Mouse (Mus musculus) ES-CJ7 (cell line): ENCODE results near the gene Traf3.

ENCODE experiments used
- DNase-seq: peaks from one replicate; pipeline ENCODE4 v3.0.0; 2011; ENCODE audit warnings: low read depth, low spot score

Traf3 gene

DNA sequence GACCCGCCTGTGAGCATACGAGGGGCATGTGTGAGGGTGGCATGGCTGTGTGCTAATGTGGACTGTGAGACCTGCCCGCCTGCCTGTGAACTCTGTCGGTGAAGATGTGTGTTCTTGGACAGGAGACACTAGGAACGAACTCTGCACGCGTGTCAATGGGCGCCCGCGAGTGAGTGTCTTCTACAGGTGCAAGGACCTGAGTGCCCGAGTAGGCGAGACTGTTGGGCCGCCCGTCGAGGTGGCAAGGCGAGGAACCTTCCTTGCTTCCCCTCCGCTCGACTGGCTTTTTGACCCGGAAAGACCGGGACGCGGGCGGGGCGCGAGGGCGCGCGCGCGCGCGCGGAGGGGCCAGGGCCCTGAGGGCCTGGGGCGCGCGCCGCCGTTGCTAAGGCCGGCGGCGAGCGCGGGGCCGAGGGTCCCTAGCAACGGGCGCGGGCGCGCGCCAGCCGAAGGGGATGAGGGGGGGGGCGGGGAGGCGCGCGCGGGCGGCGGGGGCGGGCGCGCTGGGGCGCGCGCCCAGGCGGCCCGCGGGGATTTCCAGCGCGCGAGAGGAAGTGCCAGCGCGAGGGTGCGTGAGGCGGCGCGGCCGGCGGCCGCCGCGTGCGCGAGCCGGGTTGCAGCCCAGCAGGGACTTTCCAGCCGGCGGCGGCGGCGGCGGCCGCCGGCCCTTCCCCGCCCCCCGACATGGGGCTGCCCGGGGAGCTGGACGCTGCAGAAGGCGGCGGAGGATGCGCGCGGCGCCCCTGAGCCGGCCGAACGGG lies at the start of gene Traf3:
Traf3 (plus strand) TSS at position 540 of the 761 bp plus-strand sequence.
- DNase-seq, result peak; percentile 65

DNA sequence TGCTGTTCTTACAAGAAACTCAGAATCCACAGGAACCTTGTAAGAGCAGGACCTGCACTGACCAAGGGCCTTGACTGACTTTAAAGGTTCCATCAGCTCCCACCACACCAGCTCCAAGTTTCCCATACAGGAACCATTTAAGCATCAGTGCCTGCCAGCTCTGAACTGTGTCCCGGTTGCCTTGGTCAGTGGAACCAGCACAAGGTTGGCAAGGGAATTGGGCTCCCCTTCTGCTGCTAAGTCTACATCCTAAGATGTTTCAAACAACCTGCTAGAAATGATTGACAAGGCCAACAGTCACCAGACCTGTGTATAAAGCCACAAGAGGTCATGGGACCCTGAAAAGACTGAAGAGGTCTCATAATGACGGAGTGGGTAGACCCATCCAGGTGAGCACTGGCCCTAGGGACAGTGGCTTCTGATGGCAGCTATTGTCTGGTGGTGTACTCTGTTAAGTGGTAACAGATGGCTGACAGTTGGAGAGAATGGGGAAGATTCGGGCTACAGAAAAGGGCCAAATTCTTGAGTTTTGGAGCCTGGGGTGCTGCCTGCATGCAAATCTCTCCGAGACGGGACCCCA lies 46.6 kb upstream of the Traf3 start:
- no peak for DNase-seq

DNA sequence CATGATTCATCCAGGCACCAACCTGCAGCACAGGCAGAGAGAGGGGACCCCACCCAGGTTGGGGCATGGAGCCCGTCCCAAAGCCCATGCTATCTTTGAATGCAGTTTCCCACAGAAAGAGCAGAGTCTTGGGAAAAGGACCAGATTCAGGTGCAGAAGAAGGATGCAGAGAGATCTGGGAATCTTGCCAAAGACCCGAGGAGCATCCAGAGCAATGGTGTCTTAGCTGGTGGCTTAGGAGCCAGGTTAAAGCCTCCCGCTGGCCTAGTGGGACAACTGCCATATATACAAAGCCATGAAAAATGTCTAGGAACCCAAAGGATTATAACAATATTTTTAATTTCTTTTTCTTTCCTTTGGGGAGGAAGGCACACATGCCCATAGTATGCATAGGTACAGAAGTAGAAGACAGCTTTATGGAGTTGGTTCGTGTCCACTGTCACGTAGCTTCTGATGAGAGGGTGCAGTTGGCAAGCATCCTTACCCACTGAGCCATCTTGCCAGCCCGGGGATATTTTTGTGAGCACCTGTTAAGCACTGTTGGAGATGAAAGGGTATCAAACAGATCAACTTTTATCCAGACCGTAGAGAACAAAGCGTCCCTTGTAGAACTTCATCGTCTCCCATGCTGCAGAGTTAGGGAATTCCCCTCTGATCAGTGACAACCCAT lies 45.1 kb upstream of the Traf3 start:
- no peak for DNase-seq

DNA sequence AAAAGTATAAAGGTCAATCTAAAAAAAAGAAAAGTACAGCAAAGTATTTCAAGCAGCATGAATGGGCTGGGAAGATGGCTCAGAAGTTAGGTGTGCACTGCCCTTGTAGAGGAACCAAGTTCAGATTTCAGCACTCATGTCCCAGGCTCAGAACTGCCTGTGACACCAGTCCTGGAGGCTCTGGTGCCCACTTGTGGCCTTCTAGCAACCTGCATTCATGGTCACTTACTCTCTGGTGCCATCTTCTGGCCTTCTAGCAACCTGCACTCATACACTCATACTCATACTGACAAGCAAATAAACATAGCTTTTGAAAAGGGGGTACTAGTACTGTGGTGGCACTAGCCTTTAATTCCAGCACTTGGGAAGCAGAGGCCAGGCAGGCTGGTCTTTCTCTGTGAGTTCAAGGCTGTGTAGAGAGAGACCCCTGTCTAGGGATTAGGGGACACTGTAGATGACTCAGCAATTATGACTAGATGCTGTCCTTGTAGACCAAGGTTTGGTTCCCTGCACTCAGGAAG lies 43.8 kb upstream of the Traf3 start:
- DNase-seq, result peak; percentile 78

DNA sequence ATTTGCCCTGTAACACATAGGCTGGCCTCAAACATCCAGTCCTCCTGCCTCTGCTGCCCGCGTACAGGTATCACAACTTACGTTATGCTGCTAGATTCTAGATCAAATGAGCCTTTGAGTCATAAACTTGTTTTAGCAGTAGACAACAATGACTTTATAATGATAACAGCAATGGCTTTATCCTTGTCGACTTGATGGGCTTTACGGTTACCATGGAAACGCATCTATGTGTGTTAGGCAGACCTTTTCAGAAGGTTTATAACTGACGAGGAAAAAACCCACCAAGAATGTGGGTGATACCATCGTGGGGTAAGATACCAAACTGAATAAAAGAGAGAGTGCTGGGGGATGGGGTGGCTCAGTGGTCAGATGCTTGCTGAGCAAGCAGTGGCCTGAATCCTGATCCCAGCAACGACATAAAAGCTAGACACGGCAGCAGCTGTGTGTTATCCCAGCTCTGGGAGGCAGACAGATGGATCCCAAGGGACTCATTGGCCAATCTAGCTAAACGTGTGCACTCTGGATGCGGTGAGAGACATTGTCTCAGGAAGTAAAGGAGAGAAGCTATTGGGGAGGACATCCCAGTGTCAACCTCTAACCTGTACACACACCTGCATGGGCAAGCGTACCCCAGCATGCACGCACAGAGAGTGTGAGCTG lies 41.4 kb upstream of the Traf3 start:
- DNase-seq, result no peak

DNA sequence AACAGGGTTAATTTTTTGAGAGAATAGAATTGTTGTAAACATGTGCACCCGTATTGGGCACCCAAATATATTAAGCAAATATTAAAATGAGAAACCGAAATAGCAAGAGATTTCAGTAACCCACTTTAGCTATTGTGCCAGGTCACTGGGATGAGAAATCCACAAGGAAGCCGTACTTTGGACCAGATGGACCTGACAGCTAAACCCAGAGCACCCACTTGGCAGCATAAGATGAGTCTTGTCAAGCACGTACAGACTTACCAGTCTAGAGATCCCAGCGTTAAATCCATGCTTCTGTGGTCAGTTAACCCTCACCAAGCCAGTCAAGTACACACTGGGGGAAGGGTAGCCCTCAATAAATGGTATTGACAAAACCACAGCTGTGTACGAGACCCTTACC lies 40.5 kb upstream of the Traf3 start:
- DNase-seq, result no peak

DNA sequence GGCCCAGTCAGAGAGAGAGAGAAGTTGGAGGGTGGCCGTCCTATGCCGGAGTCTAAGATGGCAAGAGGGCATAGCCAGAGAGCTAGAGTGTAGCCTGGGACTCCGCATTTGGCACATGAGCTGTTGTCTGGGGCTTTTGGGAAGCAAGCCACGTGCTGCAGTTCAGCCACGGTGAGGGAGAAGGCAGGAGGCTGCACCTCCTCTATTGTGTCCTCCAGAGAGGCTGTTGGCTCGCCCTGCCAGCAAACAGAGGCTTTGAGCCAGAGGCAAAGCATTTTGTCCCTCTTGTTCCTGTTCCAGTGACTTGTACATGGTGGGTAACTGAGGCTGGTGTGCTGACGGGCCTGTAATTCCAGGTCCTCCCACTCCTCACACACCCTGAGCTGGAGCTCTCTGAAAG lies 32.0 kb upstream of the Traf3 start:
- no peak for DNase-seq

DNA sequence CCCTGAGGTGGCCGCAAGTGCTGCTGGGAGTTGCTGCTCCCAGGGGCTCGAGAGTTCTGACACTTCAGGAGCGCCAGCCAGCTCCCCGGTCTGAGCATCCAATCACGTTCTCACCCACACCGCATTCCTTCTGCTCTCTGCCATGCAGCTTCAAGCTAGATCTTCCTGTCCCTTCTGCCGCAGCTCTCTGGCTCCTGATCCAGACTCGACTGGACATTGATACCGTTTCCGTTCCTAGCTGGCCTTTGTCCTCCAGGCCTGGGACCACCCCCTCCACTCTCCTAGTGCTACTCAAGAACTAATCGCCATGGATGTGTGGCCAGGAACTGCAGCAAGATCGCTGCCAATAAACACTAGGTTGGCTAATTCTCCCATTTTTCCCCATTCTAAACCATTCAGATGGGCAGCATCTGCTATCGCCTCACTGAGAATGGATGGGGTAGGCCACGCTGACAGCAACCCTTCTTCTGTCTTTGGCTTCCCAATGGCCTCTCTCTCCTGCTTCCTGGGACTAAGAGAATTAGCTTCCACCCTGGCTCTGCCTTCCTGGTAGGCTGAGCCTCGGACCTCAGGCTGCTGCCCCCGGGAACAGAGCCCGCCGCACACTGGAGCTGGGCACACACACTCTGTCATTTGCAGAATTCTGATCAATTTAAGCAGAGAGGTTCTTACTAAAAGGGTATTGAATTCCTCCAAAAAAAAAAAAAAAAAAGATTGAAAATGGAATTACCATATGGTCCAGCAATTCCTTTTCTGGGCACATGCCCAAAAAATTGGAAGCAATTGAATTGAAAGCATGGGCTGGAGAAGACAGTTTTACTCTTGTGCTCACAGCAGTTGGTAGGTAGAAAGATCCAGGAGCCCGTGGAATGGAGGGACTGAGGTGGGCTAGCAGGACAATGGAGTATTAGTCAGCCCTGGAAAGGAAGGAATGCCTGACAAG lies 31.1 kb upstream of the Traf3 start:
- DNase-seq, result no peak

DNA sequence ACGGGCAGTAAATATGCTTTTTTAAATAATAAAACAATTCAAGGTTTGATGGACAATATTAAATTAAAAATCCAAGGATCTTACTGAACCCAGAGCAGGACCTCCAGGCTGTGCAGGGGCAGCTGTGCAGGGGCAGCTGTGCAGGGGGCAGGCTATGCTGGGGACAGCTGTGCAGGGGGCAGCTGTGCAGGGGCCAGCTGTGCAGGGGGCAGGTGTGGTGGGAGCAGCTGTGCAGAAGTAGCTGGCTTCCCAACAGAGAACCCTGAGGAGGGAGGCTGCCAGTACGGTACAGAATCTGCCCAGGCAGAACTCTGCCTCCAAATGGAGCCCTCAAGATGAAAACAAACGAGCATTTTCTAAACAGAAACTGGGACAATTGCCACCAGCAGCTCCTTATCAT lies 30.2 kb upstream of the Traf3 start:
- DNase-seq, result no peak

DNA sequence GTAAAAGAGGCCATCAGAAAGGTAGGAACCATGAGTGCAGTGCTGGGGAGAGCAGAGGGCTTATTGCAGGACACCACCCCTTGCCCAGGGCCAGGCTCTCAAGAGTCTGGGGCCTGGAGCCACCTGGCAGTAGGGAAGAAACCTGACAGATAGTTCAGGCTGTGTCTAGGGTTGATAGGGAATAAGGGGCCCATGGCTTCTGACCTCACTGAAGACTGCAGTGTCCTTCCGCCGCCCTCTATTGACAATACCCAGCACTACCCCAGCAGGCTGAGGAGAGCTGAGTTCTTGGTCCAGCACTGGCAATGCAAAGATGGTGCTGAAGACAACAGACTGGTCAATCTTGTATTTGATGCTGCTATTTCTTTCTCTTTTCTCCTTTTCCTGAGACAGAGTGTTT lies 29.1 kb upstream of the Traf3 start:
- peak; percentile 24 for DNase-seq

DNA sequence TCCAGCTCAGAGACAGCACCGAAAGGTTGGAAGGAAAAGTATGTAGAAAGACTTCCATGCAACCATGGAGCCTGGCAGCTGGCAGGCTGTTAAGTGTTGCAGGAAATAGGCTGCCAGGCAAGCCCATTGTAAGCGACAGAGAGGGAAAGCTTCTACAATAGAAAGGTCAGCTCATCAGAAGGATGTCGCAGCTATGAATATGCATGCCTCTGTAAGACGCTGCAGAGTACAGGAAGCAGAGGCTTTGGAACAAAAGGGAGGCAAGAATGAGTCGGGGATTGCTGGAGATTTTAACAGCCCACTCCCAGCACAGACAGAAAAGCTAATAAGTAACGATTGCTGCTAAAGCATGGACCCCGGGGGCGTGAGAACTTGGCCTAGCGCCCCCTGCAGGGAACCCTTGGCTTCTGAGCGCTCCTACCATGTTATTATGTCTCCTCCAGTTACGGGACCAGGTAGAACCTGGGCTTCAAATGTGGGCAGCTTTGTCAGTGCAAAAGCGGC lies 23.1 kb upstream of the Traf3 start:
- peak; percentile 92 for DNase-seq

DNA sequence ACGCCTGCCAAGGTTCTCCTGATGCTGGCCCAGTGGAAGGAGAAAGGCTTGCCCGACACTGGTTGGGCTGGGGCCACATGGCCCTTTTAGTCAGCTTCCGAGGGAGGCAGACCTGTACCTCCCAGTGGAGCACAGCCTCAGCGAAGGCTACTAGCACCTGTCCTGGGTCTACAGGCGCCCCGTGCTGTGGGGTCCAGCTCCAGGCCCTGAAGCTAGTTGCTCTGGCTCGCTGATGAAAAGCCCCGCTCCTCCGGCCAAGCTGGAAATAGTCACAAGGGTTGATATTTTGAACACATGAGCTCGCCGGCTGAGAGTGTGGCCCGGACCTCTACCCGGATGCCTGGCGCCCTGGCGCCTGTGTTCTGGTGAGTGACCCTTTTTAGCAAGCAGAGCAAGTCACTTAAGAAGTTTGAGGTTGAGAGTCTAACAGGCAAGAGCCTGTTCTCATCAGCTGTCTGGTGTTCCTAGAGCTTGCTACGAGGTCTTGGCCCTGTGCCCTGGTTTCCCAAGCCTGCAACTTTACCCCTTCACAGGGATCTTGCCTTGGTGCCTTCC lies 22.6 kb upstream of the Traf3 start:
- DNase-seq, result no peak

DNA sequence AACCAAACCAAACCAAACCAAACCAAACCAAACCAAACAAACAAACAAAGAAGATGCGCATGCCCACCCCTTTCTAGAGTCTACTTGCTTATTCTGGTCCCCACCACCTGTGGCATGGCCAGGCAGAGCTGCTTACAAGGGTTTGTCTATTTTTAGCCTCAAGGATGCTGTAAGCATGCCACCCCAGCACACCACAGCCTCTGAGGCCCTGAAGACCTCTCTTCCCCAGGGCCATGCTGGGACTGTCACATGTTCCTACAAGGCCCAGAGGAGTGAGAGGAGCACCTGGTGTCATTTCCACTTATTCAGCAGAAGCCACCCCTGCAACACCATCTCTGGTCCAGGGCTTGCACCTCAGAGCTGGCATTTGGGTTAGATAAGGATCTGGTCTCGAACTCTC lies 21.6 kb upstream of the Traf3 start:
- no peak for DNase-seq

DNA sequence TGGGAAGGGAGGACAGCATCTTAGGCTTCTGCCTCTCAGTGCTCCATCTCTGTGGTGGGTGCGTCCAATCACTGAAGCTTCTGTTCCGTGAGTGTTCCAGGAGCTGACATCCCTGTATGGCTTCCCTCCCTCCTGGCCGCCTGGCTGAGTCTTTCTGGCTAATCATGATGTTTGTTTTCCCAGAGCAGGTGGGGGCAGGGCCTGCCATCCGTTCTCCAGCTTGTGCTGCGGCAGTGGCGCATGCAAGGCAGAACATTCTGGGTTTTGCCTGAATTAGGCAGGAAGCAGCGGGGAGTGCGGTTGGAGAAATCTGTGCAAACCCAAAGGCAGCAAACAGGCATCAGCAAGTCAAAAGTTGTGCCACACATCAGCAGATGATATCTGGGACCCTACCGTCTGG lies 20.9 kb upstream of the Traf3 start:
- DNase-seq, result no peak

DNA sequence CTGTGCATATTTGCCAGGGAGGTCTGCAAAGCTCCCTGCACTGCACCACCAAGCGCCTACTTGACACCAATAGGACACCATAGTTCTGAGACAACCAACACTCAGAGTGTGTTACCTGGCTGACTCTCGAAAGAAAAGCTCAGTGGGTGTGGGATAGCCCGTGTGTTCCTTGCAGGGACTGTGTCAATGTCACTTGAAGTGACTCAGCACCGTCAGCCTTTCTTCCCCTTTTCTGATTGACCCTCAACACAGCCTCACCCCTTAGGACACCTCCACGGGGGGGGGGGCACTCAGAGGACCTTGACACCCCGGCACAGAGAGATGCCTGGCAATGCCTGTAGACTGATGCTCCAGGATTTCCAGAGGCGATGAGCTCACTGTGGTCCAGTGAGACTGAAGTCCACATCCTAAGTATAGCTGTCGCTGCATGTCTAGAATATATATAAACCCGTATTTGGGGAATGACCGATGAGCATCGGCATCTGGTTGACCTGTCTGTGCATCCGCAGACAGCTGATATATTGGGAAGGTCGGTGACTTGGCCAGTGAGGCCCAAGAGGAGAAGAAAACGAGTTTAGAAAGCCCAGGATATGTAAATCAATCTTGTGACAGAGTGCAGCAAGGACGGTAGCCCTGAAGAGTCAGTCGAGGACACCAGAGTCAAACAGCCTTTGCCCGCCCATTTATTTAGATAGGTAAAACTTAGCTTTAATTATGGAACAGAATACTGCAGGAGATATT lies 16.5 kb upstream of the Traf3 start:
- DNase-seq, result no peak

DNA sequence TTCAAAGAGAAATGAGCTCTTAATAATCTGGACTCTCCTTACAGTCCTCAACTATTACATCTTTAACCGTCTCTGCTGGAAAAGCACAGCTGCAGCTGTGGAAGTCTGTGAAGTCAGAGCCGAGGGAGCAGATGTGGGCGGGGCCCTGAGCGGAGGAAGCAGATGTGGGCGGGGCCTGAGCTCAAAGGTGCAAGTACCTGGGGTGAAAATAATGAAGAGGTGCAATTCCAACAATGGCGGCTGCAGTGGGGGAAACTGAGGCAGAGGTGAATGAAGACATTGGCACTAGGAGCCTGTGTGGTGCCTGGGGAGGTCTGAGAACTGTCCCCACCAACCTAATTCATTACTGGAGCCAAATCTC lies 16.0 kb upstream of the Traf3 start:
- peak; percentile 53 for DNase-seq

DNA sequence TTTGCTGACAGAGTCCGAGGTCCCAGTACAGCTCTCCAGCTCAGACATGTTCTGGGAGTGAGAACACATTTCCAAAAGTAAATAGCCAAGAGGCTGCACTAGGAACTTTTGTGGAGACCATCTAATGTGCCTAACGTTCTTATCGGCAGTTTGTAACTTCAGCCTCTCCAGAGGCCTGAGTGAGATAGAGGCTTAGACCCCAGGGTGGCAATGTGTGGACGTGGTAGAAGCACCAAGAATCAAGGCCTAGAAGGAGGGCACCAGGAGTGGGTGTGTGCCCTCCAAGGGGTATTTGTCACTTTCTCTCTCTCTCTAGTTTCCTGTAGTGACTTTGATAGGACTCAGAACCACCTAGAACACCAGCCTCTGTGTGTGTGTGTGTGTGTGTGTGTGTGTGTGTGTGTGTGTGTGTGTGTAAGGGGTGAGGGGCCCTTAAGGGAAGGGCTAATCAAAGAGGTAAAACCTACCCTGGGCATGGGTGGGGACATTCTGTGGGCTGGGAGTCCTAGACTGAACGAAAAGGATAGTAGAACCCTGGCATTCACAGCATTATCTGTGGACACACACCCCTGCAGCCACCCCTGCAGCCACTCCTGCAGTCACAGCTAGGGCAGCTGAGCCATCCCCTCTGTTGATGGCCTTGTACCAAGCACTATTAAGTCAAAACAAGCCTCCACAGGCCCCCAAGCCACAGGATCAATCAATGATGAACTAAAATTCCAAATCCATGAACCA lies 14.6 kb upstream of the Traf3 start:
- DNase-seq, result no peak

DNA sequence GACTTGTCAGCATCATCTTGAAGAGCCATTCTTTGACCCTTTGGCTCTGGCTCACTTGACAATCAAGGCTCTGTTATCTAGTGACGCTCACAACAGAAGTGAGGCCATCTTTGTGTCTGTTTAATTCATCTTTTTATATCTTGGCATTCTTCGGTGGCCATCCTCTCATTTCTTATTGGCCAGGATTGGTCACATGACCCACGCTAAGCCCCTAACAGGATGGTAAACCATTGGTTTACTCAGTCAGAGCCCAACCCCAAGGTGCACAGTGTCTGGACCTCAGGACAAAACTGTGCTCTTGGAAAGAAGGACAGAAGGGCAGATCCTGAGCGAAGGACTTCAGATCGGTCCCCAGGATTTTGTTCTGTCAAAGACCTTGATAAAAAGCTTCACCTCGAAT lies 13.6 kb upstream of the Traf3 start:
- no peak for DNase-seq

DNA sequence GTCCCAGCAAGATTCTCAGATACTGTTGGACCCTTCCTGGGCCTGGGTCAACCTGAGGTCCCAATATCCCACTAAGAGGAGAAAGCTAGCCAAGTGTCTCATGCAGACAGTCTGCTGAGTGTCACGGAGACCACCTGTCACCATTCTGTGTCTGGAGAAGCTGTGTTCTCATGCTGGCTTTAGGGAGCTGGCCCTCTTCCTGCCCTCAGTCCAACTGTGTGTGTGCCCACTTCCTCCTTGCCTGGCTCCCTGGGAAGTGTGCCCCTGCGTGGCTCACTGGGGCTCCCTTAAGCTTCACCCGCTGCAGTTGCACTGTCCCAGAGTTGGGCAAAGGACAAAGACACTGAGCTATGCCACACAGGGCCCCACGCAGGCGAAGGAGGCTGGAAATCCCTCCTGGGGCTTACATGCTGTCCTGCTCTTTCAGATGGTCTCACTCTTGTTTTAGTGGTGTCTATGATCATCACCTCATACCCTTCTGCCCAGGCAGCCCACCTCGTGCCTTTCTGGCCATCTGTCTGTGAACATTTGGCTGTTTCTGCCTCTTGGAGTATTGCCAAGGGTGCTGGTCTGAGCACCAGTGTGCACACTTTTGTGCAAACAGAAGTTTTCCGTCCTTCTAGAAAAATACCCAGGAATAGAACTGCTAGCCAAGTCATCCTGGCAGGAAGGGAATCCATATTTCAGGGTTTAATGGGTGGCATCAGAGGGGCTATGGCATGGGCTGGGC lies 13.0 kb upstream of the Traf3 start:
- DNase-seq, result no peak
